Mouse (Mus musculus) kidney, postnatal 4 days (tissue): ENCODE measurements around the gene Svs1.
A peak's percentile ranks its signal among the peaks of the same experiment; 100 is the strongest.
"Not testable (repeated sequence)": the region's sequence is repeated elsewhere in the genome, so short reads cannot be mapped to it uniquely, and the experiment has no call there.

Experiments used
- DNase-seq, 2 experiments: peaks; one replicate each; pipeline ENCODE4 v3.0.0; 2021; ENCODE audit warnings: mixed read lengths in 2 of 2

The Svs1 gene

GRCm38 (mm10) chr6:48986444-48986990, at the start of gene Svs1:
TSS of gene Svs1 (plus strand) at chr6:48986861.
- peak in 1 of 2 experiments; percentile 17 for DNase-seq

GRCm38 (mm10) chr6:48949596-48949995, 37.1 kb upstream of the Svs1 start:
- no peak for DNase-seq

- no peak for DNase-seq
Observed at GRCm38 (mm10) chr6:48950676-48951075, 36.0 kb upstream of the Svs1 start.

- DNase-seq, result no peak
Observed at GRCm38 (mm10) chr6:48951630-48952029, 35.0 kb upstream of the Svs1 start.

- no peak for DNase-seq
Observed at GRCm38 (mm10) chr6:48953220-48953619, 33.4 kb upstream of the Svs1 start.

- DNase-seq, result no peak
Observed at GRCm38 (mm10) chr6:48954211-48954610, 32.5 kb upstream of the Svs1 start.

- DNase-seq, result peak; percentile 81 to 87
Observed at GRCm38 (mm10) chr6:48954946-48955345, 31.7 kb upstream of the Svs1 start.

GRCm38 (mm10) chr6:48956785-48957184, 29.9 kb upstream of the Svs1 start:
- DNase-seq, result no peak

GRCm38 (mm10) chr6:48958053-48958452, 28.6 kb upstream of the Svs1 start:
- DNase-seq, result peak; percentile 55 to 64

GRCm38 (mm10) chr6:48959151-48959550, 27.5 kb upstream of the Svs1 start:
- DNase-seq, result peak; percentile 23 to 35

GRCm38 (mm10) chr6:48966696-48967095, 20.0 kb upstream of the Svs1 start:
- DNase-seq, result not testable (repeated sequence)

- no peak for DNase-seq
Observed at GRCm38 (mm10) chr6:48967868-48968267, 18.8 kb upstream of the Svs1 start.

GRCm38 (mm10) chr6:48974663-48975062, 12.0 kb upstream of the Svs1 start, which contains the start of gene Doxl2:
TSS of gene Doxl2 (plus strand) at chr6:48974963.
- DNase-seq, result no peak

- DNase-seq, result no peak
Observed at GRCm38 (mm10) chr6:48979616-48980015, 7.0 kb upstream of the Svs1 start.

GRCm38 (mm10) chr6:48982305-48982704, 4.4 kb upstream of the Svs1 start:
- DNase-seq, result no peak

GRCm38 (mm10) chr6:48989971-48990370, 3.3 kb downstream of the Svs1 start:
- DNase-seq, result no peak

- peak in 1 of 2 experiments; percentile 15 for DNase-seq
Observed at GRCm38 (mm10) chr6:48991991-48992390, 5.3 kb downstream of the Svs1 start.

GRCm38 (mm10) chr6:48998186-48998585, 11.5 kb downstream of the Svs1 start:
- no peak for DNase-seq

- no peak for DNase-seq
Observed at GRCm38 (mm10) chr6:48998796-48999195, 12.1 kb downstream of the Svs1 start.

- peak; percentile 17 to 30 for DNase-seq
Observed at GRCm38 (mm10) chr6:49003381-49003780, 16.7 kb downstream of the Svs1 start.

- DNase-seq, result peak; percentile 76 to 82
Observed at GRCm38 (mm10) chr6:49007981-49008380, 21.3 kb downstream of the Svs1 start.

- DNase-seq, result peak; percentile 14 to 16
Observed at GRCm38 (mm10) chr6:49008420-49009160, 21.9 kb downstream of the Svs1 start.

- DNase-seq, result no peak
Observed at GRCm38 (mm10) chr6:49009161-49009555, 22.5 kb downstream of the Svs1 start.

GRCm38 (mm10) chr6:49009665-49010064, 23.0 kb downstream of the Svs1 start:
- DNase-seq, result peak in 1 of 2 experiments; percentile 14
